Mouse (Mus musculus) yolk sac, embryonic 10.5 days (tissue): Measurements from ENCODE around the gene Gsdma.
"Not testable (repeated sequence)": the region's sequence is repeated elsewhere in the genome, so short reads cannot be mapped to it uniquely, and the experiment has no call there.

Source experiments
- DNase-seq: peaks from one replicate; pipeline ENCODE4 v3.0.0-alpha.2; 2017; ENCODE audit warnings: low spot score

Gsdma gene

GRCm38 (mm10) chr11:98664091-98664490 lies at the start of gene Gsdma:
TSS of gene Gsdma (plus strand) at chr11:98664351.
- no peak for DNase-seq

DNA sequence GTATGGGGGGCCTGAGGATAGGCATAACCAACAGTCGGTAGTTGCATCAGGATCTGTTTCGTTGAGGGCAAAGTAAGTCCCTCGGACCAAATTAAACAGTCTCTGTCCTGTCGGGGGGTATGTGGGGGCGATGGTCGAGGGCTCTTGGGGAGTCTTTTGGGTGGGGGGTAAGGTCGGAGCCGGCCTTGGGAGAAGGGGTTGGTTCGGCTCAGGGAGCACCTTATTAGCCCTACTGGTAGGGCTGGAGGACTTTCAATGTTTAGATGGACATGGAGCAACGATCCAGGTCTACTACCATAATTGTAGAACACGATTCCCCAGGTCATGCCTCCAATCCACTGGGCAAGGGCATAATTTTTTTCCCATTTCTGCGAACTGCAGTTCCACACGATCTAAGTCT lies 43.4 kb upstream of the Gsdma start:
- DNase-seq, result no peak

GRCm38 (mm10) chr11:98623981-98624380 lies 40.2 kb upstream of the Gsdma start:
- not testable (repeated sequence) for DNase-seq

- DNase-seq, result not testable (repeated sequence)
Measured at GRCm38 (mm10) chr11:98624381-98624780, 39.8 kb upstream of the Gsdma start.

- DNase-seq, result no peak
Measured at GRCm38 (mm10) chr11:98625611-98626410, 38.3 kb upstream of the Gsdma start, which contains the start of the genes Gm12355 and Gsdma3. TSS of gene Gm12355 (minus strand) at chr11:98625661. TSS of gene Gsdma3 (plus strand) at chr11:98626360.

DNA sequence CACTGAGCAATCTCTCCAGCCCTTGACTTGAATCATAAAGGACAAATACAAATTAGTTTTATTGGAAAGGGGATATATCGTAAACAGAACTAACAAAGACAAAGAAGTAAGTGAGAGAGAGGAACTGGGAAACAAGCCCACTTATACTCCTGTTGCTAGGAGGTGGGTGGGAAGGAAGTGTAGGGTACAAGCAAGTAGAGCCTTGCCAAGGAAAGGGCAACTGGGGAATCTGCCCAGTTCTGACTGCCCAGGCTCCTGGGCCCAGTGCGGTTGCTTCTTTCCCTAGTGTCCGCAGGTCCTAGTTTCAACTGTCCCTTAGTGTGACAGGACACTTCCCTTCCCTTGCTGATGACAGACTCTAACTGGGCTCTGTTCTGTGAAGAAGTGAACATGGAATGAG lies 35.4 kb upstream of the Gsdma start:
- no peak for DNase-seq

DNA sequence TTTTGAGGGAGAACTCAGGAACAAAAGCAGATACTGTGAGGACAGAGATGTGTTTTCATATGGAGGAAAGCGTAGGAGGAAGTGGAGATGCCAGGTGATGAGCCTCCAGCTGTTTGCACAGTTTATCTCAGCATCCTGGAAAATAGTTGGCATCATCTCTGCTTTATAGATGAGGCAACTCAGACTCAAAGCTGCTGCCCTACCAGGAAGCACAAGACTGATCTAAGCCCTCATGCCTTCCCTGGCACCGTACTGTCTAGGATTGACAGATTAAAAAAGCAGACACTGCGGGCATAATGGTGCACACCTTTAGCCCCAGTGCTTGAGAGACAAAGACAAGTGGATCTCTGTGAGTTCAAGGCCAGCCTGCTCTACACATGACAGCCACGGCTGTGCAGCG lies 33.5 kb upstream of the Gsdma start:
- no peak for DNase-seq

DNA sequence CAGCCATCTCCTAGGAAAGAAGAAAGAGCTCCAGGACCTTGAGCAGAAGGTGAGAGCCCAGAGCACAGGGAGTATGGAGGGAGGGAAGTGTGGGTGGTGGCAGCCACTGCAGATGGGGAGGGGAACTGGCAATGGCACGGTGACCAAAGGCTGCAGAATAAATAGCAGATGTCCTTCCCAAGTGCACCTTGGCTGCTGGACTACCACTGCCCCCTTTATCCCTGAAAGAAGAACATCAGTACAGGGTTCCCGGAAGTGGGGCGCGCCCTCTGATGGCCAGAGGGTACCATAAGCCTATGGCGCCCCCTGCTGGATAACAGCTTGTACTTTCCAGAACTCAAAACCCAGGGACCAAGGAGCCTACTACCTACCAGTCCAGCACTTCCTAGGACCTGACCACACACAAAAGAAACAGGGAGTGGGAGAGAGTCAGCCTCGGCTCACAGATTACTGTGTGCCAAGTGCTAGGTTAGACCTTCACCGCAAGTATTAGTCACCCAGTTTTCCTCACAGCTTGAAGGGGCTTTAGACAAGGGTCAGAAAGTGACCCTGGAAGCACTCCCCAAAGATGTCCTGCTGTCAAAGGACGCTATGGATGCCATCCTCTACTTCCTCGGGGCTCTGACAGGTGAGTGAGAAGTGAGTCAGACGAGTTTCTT lies 28.7 kb upstream of the Gsdma start:
- not testable (repeated sequence) for DNase-seq

DNA sequence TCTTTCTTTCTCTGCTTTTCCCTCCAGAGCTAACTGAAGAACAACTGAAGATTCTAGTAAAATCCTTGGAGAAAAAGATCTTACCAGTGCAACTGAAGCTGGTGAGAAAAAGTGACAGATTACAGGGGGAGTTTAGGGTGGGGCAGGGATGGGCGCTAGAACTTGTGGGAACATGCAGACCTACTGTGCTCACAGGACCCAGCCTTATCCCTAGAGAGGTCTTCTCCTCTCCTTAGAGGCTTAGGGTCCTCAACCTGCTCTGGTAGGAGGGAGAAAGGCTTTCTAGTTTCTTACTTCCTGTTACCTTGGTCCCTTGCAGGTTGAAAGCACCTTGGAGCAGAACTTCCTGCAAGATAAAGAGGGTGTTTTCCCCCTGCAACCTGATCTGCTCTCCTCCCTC lies 26.6 kb upstream of the Gsdma start:
- DNase-seq, result no peak

GRCm38 (mm10) chr11:98640091-98640490 lies 24.1 kb upstream of the Gsdma start:
- DNase-seq, result no peak

DNA sequence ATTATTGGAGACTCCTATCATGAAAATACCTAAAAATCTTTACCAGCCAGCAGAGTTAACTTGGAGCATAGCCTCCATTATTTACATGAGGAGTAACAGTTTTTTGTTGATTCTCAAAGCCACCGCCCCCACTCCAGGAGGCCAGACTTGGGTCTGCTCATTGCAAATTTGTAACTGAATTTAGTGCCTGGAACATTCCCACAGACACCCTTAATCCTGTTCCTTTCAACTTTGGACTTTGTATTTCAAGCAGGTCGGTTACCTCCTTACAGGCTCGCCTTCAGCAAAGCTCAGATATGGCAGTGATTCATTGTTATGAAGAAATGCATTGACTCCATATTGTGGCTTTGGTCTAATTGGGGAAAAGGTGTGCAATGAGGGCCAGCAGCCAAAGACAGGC lies 19.4 kb upstream of the Gsdma start:
- DNase-seq, result no peak

DNA sequence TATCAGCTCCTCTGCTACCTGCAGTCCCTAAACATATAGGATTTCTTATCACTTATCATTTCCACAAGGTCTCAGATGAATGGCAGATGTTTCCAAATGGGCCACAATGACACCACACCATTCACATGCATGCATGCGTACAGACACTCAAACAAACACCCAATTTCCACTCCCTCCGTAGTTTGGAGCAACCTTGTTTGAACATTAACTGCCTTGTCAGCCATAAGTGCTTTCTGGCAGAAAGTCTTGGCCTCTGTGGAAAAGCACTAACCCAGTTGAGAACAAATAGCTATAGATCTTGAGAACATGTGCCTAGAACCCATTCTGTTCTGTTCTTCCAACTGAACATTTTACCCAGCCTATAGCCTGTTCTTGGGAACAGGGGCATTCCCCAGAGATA lies 18.2 kb upstream of the Gsdma start:
- DNase-seq, result no peak

GRCm38 (mm10) chr11:98646459-98646858 lies 17.7 kb upstream of the Gsdma start, which contains the start of gene Gsdma2:
TSS of gene Gsdma2 (plus strand) at chr11:98646759.
- DNase-seq, result no peak

DNA sequence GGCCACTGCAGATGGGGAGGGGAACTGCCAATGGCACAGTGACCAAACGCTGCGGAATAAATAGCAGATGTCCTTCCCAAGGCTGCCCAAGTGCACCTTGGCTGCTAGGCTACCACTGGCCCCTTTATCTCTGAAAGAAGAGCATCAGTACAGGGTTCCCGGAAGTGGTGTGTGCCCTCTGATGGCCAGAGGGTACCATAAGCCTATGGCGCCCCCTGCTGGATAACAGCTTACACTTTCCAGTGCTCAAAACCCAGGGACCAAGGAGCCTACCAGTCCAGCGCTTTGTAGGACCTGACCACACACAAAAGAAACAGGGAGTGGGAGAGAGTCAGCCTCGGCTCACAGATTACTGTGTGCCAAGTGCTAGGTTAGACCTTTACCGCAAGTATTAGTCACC lies 9.1 kb upstream of the Gsdma start:
- peak; percentile 15 for DNase-seq

DNA sequence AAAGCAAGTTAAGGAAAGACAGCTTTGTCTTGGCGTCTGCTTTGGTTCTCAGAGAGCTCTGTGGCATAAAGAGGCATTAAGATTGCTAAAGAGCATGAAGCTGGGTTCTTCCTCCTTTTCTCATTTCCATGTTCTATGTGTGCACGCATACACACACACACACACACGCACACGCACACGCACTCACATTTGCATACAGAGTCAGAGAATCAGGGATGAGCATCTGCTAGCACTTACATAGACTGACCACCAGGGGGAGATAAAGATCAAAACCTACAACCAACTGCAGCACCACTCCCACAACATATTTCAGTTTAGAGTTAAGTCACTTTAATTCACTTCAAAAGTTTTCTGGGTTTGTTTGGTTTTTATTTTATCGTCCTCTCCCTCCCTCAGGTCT lies 3.6 kb upstream of the Gsdma start:
- DNase-seq, result peak; percentile 16

- no peak for DNase-seq
Measured at GRCm38 (mm10) chr11:98668984-98669383, 4.8 kb downstream of the Gsdma start.

GRCm38 (mm10) chr11:98671284-98671815 lies 7.2 kb downstream of the Gsdma start:
- no peak for DNase-seq

- DNase-seq, result no peak
Measured at GRCm38 (mm10) chr11:98671857-98672256, 7.7 kb downstream of the Gsdma start.

DNA sequence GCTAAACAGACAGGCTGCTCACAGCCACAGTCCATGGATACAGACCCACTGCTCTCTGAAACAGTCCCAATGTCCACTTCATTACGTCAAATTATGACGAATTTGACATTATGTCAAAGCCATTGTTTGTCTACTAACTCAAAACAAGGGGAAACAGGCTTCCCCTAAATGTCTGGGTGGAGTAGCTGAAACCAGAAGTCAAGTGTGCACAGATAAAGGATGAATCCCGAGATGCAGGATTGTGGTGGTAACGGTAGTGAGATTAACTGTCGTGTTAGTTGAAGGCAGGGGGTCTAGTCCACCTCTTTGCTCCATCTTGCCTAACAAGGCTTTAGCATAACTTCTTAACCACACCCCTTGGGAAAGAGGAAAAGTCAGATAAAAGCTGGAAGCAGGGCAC lies 8.3 kb downstream of the Gsdma start:
- DNase-seq, result no peak

DNA sequence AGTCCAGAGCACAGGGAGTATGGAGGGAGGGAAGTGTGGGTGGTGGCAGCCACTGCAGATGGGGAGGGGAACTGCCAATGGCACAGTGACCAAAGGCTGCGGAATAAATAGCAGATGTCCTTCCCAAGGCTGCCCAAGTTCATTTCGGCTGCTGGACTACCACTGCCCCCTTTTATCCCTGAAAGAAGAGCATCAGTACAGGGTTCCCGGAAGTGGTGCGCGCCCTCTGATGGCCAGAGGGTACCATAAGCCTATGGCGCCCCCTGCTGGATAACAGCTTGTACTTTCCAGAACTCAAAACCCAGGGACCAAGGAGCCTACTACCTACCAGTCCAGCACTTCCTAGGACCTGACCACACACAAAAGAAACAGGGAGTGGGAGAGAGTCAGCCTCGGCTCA lies 9.0 kb downstream of the Gsdma start:
- DNase-seq, result not testable (repeated sequence)

GRCm38 (mm10) chr11:98675829-98676363 lies 11.7 kb downstream of the Gsdma start:
- no peak for DNase-seq

DNA sequence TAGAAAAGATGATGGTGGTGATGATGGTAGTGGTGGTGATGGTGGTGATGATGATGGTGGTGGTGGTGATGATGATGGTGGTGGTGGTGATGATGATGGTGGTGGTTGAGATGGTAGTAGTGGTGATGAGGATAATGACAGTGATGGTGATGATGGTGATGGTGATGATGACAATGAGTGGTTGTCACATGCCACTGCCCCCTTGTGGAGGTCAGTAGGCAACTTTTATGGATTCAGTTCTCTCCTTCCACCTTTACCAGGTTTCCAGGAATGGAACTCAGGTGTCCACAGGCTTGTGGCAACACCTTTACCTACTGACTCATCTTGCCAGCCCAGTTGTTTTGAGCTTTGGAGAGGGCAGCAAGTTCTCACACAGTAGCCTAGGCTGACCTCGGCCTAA lies 15.9 kb downstream of the Gsdma start:
- DNase-seq, result no peak

GRCm38 (mm10) chr11:98680595-98680994 lies 16.4 kb downstream of the Gsdma start:
- DNase-seq, result not testable (repeated sequence)
